In the genomic region with DNA sequence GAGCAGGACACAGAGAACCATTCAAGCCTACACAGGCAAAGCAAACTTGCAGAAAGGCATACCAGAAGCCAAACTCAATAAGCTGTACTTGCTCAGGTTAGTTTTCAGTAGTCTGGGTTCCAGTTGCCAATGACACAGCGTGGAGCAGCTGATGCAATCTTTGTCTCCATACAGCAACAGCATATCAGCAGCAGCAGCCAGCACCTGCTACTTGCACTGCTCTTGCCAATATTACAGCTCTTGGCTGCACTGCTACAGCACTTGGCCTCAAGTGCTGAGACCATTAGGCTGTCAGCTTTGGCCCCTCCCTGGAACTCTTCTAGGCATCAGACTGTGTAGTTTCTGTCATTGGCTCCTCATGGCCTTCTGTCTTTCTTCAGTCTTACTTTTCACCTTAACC, we compare ENCODE assay signal across 11 mouse cellular contexts. TPM values are rescaled to one million over a fixed set of nuclear protein-coding genes. Genes with fewer than 3 reads are reported as not detected.
DNase-seq lines count a peak whose midpoint lies in the region; ATAC-seq and TF ChIP-seq lines count a peak whose summit lies in the region.
"Had no signal": no experiment of that assay in that cellular context is flagged by ENCODE, and none has a peak within 500 bp of the region (broad histone marks: within the 10 kb centered on the region; RNA-seq: fewer than 3 reads in every experiment).

No protein-coding gene starts in this region.

- H3K4me3 ChIP-seq in embryonic facial prominence, embryonic 14.5 days (ENCODE audit: low read depth, low read length): no peak overlapping the region
- H3K4me3 ChIP-seq in embryonic facial prominence, embryonic 10.5 days: no peak overlapping the region
- no peak overlapping the region for H3K4me3 ChIP-seq in lung, adult 2 months (replicated peaks; ENCODE audit: extremely low read depth, low read depth, low read length)
- H3K4me3 ChIP-seq in stomach, embryonic 16.5 days (replicated peaks; ENCODE audit: low read length): no peak overlapping the region
- H3K4me3 ChIP-seq: limb, embryonic 15.5 days had no signal

- DNase-seq in embryonic facial prominence, embryonic 14.5 days (ENCODE audit: low spot score): peak; percentile 17
- no peak for DNase-seq in embryonic facial prominence, embryonic 10.5 days (ENCODE audit: low spot score)
- DNase-seq in lung, adult 18-20 months: peak; percentile 5 to 32
- DNase-seq in lung, adult 2 months: no peak
- peak; percentile 64 to 65 for DNase-seq in heart, adult 9 months (ENCODE audit: low spot score in 2 of 2)
- DNase-seq in testis, postnatal 10 days (ENCODE audit: low spot score): no peak
- no peak for DNase-seq in right cerebral cortex, adult 18-20 months

- no peak for TF ChIP-seq CTCF in lung, adult 2 months (IDR thresholded peaks at IDR 0.05; ENCODE audit: insufficient read depth, low read length)

- TF ChIP-seq POLR2A in lung, adult 2 months (IDR thresholded peaks at IDR 0.05; ENCODE audit: borderline replicate concordance, extremely low read depth, low read depth, low read length): no peak

- H3K9me3 ChIP-seq in embryonic facial prominence, embryonic 14.5 days (ENCODE audit: control insufficient read depth, low read length): no peaks in the 10 kb centered on the region
- H3K9me3 ChIP-seq in embryonic facial prominence, embryonic 10.5 days: 0 out of 2 replicates have a peak, but pooled peaks cover 3% of the 10 kb centered on the region
- H3K9me3 ChIP-seq in stomach, embryonic 16.5 days (replicated peaks; ENCODE audit: control insufficient read depth, low read length): no peaks in the 10 kb centered on the region
- H3K9me3 ChIP-seq: limb, embryonic 15.5 days had no signal

- no peak overlapping the region for H3K27ac ChIP-seq in embryonic facial prominence, embryonic 14.5 days (replicated peaks; ENCODE audit: low read depth, low read length)
- H3K27ac ChIP-seq in embryonic facial prominence, embryonic 10.5 days (replicated peaks): no peak overlapping the region
- H3K27ac ChIP-seq in stomach, embryonic 16.5 days (ENCODE audit: low read length): no peak overlapping the region
- H3K27ac ChIP-seq: limb, embryonic 15.5 days had no signal

- H3K4me1 ChIP-seq in embryonic facial prominence, embryonic 14.5 days (ENCODE audit: control insufficient read depth, insufficient read depth, low read length): no peaks in the 10 kb centered on the region
- no peaks in the 10 kb centered on the region for H3K4me1 ChIP-seq in embryonic facial prominence, embryonic 10.5 days
- no peaks in the 10 kb centered on the region for H3K4me1 ChIP-seq in lung, adult 2 months (ENCODE audit: control insufficient read depth, insufficient read depth, low read length)
- no peaks in the 10 kb centered on the region for H3K4me1 ChIP-seq in stomach, embryonic 16.5 days (ENCODE audit: control insufficient read depth, insufficient read depth, low read length)
- H3K4me1 ChIP-seq: limb, embryonic 15.5 days had no signal

- no peaks in the 10 kb centered on the region for H3K36me3 ChIP-seq in embryonic facial prominence, embryonic 14.5 days (ENCODE audit: control insufficient read depth, insufficient read depth, low read length)
- H3K36me3 ChIP-seq in embryonic facial prominence, embryonic 10.5 days (replicated peaks): no peaks in the 10 kb centered on the region
- no peaks in the 10 kb centered on the region for H3K36me3 ChIP-seq in stomach, embryonic 16.5 days (ENCODE audit: control insufficient read depth, insufficient read depth, low read length)
- H3K36me3 ChIP-seq: limb, embryonic 15.5 days had no signal

- WGBS in embryonic facial prominence, embryonic 14.5 days: 62% methylated on average over 1 of the region's 1 CpGs
- 88% methylated on average over 1 of the region's 1 CpGs for whole genome bisulfite sequencing in embryonic facial prominence, embryonic 10.5 days
- WGBS in lung, adult 2 months: 64% methylated on average over 1 of the region's 1 CpGs
- WGBS in stomach, embryonic 16.5 days: 54% methylated on average over 1 of the region's 1 CpGs

- ATAC-seq in embryonic facial prominence, embryonic 14.5 days (ENCODE audit: low read depth): no peak
- peak; percentile 44; the same call in 1 of the 2 replicates for ATAC-seq in stomach, embryonic 16.5 days (ENCODE audit: insufficient read depth, low FRiP score)
- ATAC-seq: CD4-positive, CD25-positive, alpha-beta regulatory T cell, adult 4 months had no signal

- H3K9ac ChIP-seq in embryonic facial prominence, embryonic 14.5 days (ENCODE audit: low read depth, low read length): no peak overlapping the region
- H3K9ac ChIP-seq in stomach, embryonic 16.5 days (ENCODE audit: low read length): no peak overlapping the region
- H3K9ac ChIP-seq: limb, embryonic 15.5 days had no signal

- no peaks in the 10 kb centered on the region for H3K27me3 ChIP-seq in embryonic facial prominence, embryonic 14.5 days (replicated peaks; ENCODE audit: control insufficient read depth, insufficient read depth, low read length)
- H3K27me3 ChIP-seq in embryonic facial prominence, embryonic 10.5 days (replicated peaks; ENCODE audit: low read depth, poor library complexity, severe bottlenecking): no peaks in the 10 kb centered on the region
- H3K27me3 ChIP-seq in stomach, embryonic 16.5 days (ENCODE audit: control insufficient read depth, insufficient read depth, low read length): no peaks in the 10 kb centered on the region
- H3K27me3 ChIP-seq: limb, embryonic 15.5 days had no signal

- H3K4me2 ChIP-seq in embryonic facial prominence, embryonic 14.5 days (ENCODE audit: low read depth, low read length): no peak overlapping the region
- H3K4me2 ChIP-seq in stomach, embryonic 16.5 days (ENCODE audit: low read depth, low read length): no peak overlapping the region
- H3K4me2 ChIP-seq: limb, embryonic 15.5 days had no signal

RNA-seq across cellular contexts. Expression of gene A830018L16Rik, which starts 44.4 kb away (rescaled TPM):
- polyA plus RNA-seq in embryonic facial prominence, embryonic 14.5 days (2014; fragmentation: Nextera tagmentation; extraction: Ambion mirVana): 3.1 and 5.1 TPM in 2 replicates
- polyA plus RNA-seq in embryonic facial prominence, embryonic 10.5 days (2016; fragmentation: Nextera tagmentation; extraction: Ambion mirVana): 2.5 and 3.9 TPM in 2 replicates
- polyA plus RNA-seq in lung, adult 2 months (2012; rRNA removed): 2.6 and 2.9 TPM in 2 replicates
- 12.1 and 12.9 TPM in 2 replicates for polyA plus RNA-seq in stomach, embryonic 16.5 days (2015; fragmentation: Nextera tagmentation; extraction: Ambion mirVana)
- polyA plus RNA-seq: CD4-positive, CD25-positive, alpha-beta regulatory T cell, adult 4 months; small intestine, adult 2 months had no signal

Comparison
In these comparisons a context has a peak if more than half of its experiments do, and no peak if none do; other contexts are left out.
1. DNase-seq: peak in embryonic facial prominence, embryonic 14.5 days (single experiment), lung, adult 18-20 months (2 of 2) and heart, adult 9 months (2 of 2); none in embryonic facial prominence, embryonic 10.5 days (single experiment), lung, adult 2 months (single experiment), testis, postnatal 10 days (single experiment) and right cerebral cortex, adult 18-20 months (single experiment).